Mouse (Mus musculus) urinary bladder, postnatal 25 days (tissue): ENCODE results near the gene Lrig2.
A peak's percentile ranks its signal among the peaks of the same experiment; 100 is the strongest.
"Not testable (repeated sequence)": the region's sequence is repeated elsewhere in the genome, so short reads cannot be mapped to it uniquely, and the experiment has no call there.

Source experiments
- DNase-seq: peaks from one replicate; pipeline ENCODE4 v3.0.0; 2022; ENCODE audit warnings: low spot score

Lrig2 gene

GRCm38 (mm10) chr3:104431848-104432159 lies 79.9 kb downstream of the Lrig2 start:
- no peak for DNase-seq

- no peak for DNase-seq
Measured at GRCm38 (mm10) chr3:104431156-104431847, 80.4 kb downstream of the Lrig2 start.

DNA sequence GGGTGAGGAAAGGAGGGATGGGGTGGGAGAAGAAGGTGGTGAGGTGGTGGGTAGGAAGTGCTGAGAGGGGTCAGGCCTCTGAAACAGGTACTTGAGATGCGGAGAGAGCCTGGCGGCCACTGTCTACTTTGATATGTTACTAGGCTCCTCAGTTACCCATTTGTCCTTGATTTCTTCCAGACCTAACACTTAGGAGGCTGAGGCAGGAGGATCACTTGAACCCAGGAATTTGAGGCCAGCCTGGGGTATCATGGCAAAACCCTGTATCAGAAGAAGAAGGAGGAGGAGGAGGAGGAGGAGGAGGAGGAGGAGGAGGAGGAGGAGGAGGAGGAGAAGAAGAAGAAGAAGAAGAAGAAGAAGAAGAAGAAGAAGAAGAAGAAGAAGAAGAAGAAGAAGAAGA lies 84.4 kb downstream of the Lrig2 start:
- DNase-seq = not testable (repeated sequence)

GRCm38 (mm10) chr3:104424346-104424745 lies 87.4 kb downstream of the Lrig2 start:
- DNase-seq = no peak

DNA sequence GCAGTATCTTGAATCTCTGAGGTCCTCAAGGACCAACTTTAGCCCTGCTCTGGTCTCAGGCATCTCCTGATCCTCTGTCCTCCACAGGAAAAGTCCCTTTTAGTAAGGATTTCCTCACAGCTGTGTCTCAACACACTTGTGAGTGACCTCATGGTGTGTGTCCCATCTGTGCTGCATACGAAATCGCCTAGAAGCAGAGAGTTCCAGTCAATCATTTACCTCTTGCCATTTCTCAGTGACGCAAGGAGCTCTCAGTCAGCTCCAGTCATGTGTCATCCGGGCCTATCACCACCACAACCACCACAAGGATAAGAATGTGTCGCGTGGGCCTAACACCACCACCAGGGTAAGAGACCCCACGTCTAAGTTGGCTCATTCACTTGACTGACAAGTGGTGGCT lies 90.8 kb downstream of the Lrig2 start:
- DNase-seq = no peak

DNA sequence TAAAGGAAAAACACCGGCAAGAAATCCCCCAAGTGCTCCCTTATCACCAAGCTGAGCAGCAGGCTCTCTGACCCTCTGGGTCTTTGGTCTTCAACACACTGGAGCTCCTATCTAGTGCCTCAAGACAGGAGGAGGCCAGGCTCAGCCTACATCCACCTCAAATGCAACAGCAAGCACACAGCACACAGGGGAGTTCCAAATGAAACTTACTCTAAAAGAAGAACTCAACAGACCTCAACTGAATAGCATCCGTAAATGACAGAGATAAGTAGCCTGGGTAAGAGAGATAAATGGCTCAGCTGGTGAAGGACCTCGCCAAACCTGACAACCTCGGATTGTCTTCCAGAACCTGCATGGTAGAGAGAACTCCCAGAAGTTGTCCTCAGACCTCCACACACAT lies 91.7 kb downstream of the Lrig2 start:
- no peak for DNase-seq

GRCm38 (mm10) chr3:104416806-104417205 lies 94.9 kb downstream of the Lrig2 start:
- DNase-seq = no peak

DNA sequence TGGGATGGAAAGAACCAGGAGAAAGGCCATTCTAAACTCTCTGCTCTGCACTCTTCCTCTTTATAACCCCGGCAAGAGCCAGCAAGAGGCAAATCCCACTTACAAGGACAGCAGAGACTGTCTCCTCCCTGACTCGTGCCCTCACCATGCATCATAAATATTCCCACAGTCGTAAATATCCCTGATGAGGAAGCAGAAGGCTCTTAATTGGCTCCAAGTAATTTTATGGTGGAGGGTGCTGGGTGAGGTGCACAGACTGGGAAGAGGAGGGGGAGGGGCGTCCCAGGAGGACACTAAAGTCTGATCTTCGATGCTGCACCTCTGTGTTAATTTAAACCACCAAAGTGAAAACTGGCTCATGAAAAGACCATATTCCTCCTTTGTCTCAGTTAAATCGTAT lies 99.2 kb downstream of the Lrig2 start:
- DNase-seq = no peak

DNA sequence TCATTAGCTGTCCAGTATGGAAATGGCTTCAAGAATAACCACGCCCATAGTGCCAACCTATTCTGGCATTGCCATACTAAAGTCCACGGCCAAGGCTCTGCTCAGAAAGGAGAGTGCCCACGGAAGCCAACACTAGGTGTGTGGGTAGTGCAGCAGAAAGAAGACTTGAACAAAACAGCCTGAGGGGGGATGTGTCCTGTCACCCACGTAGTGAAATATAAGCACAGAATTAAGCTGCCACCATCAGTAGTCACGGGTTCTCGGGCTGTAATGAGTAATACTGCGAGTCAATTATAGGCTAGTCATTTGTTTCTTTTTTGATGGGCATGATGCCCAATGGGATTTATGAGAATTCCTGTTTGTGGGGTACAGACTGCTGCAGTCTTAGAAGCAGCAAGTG lies 104.2 kb downstream of the Lrig2 start:
- no peak for DNase-seq

DNA sequence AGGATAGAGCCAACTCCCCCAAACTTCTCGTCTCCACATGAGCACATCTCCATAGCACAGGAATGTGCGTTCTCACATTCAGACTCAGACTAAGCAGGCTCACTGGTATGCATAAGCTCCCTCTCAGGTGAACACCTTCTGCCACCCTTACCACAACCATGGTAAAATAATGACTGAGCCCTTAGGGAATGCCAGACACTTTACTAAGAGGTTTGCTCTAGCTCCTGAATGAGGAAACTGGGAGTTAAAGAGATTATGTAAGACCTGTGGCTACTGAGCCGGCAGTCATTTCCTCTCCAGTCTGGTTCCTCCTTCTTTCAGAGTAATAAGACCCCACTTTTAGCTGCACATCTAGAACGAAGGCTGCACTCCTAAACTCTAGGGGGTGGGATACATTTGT lies 108.1 kb downstream of the Lrig2 start:
- no peak for DNase-seq

- no peak for DNase-seq
Measured at GRCm38 (mm10) chr3:104401176-104401575, 110.5 kb downstream of the Lrig2 start.

- DNase-seq = no peak
Measured at GRCm38 (mm10) chr3:104400126-104400525, 111.6 kb downstream of the Lrig2 start.

DNA sequence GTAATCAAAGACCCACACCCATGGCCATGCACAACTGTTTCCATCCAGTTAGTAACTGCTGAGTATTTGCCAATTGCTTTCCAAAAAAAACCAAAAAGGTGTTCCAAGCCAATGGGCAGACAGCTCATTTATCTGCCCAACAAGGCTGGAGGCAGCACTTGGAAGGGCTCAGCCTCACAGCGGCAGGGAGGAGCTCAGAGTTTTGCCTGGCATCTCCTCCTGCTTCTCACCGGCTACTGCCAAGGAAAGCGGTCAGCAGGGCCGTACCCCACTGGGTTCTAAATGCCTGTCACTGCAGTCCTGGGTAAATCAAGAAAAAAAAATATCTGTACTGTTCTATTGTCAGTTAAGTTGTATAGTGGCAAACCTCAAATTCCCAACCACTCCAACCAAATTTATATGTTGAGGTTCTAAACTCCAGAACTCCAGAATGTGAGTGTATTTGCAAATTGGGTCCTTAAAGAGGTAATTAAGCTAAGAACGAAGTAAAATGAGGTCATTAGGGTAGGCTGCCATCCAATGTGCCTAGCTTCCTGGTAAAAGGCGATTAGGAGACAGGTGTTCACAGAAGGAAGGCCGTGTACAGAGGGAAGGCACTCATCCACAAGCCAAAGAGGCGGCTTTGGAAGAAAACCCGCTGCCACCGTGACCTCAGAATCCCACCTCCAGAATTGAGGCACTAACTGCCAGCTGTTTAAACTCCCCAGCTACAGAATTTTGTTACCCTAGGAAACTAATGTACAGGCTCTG lies 112.2 kb downstream of the Lrig2 start:
- DNase-seq = no peak

DNA sequence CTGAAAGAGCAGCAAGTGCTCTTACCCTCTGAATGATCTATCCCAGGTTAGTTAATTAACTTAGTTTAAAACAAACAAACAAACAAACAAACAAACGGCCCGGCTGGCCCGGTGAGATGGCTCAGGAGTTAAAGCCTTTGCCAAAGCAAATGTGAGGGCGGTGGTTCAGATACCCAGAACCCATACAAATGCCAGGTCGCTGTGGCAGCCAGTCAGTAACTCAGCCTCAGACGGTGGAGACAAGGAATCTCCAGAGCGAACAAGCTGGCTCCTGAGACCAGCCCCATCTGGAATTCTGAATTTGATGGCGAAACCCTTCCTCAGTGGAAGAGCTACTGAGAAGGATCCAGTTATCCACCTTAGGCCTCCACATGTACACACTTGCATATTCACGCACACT lies 114.4 kb downstream of the Lrig2 start:
- no peak for DNase-seq

DNA sequence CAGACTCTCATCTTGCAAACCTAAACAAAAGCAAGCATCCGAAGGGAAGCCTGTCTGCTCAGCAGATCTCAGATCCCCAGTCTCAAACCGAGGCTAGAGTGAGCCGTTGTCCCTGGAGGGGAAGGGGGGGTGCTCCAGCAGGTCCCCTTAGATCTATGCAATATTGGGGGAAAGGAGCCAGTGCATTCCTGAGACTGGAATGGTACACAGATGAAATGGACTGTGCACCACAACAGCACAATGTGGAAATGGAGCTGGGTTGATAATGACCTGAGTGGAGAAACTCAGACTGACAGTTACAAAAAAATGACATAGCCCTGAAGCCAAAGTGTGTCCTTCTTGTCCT lies 115.0 kb downstream of the Lrig2 start:
- no peak for DNase-seq

GRCm38 (mm10) chr3:104396067-104396735 lies 115.5 kb downstream of the Lrig2 start:
- no peak for DNase-seq

- DNase-seq = no peak
Measured at GRCm38 (mm10) chr3:104390072-104390471, 121.6 kb downstream of the Lrig2 start.

DNA sequence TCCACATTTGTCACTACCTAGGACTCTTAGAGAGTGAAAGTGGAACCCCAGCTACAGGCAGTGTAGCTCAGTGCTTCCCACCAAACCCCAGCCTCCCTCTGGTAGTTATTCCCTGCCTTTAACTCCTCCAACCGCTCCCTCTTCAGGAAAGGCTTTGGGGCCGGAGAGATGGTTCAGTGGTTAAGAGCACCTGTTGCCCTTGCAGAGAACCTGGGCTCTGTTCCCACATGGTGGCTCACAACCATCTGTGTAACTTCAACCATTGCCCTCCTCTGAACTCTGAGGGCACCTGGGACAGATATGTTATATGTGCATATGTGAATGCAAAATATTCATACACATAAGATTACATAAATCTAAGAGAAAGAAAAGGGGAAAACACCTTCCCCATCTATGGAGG lies 122.3 kb downstream of the Lrig2 start:
- no peak for DNase-seq

DNA sequence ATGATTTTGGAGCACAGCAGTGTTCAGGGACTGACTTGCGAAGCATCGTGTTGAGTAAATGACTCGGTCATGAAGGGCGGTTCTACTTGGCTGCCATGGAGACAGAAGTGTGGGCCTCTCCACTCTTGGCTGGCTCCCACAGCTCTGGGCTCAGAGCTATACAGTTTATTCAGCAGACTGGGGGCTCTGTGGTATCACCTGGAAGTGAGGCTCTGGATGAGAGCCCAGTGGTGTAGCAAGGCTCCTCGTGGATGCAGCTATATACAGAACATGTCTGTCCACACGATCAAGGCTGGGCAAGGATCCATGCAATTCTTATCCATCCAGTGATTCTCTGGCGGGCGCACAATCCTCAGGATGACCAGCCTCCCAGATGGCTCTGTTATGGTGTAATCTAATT lies 126.1 kb downstream of the Lrig2 start:
- peak; percentile 14 for DNase-seq

DNA sequence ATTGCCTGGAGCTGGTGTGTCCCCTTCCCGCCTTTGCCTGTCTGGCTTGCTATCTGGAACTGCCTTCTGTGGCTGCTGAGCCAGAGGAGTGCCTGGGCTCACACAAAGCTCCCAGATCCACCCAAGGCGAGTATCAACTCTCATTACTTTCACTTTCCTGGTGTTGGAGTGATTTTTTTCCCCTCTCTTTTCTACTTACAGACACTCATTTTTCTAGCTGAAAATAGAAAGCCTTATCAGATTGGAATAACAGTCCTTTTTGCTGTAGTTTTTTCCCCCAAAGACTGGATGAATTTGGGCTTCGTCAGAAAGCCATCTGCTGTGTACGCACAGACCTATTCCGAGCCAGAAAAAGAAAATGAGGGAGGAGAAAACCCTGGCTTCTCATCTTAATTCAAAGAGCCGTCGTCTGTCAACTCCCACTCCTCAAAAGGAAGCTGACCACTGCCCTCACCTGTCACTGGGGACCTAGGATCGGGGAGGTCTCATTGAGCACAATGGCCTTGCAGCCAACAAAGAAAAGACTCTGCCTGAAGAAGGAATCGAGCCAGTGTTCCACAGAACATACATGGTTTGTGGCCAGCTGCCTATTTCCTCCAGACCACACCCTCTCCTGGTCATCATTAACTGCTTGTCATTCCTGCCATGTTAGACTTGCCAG lies 127.9 kb downstream of the Lrig2 start:
- no peak for DNase-seq

DNA sequence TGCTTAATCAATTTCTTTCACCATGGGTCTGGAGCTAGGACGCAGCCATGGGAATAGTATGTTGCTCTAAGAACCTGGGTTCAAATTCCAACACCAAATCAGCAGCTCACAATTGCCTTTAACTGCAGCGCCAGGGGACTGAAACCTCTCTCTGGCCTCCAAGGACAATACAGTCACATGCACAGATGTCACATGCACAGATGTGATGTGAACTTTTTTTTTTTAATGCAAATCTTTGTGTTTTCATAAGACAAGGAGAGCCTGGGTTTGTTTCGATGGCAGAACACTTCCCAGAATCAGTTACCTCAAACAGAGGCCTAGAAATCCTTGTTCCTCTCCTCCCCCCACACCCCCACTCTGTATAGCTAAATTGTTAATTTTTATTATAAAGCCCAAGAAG lies 133.5 kb downstream of the Lrig2 start:
- DNase-seq = no peak

GRCm38 (mm10) chr3:104373907-104374306 lies 137.8 kb downstream of the Lrig2 start:
- DNase-seq = no peak

- DNase-seq = no peak
Measured at GRCm38 (mm10) chr3:104372374-104372773, 139.3 kb downstream of the Lrig2 start.
